Mouse (Mus musculus) adrenal gland, postnatal 14 days (tissue): Measurements from ENCODE around the gene Fcer1g. TPM values are rescaled to one million over a fixed set of nuclear protein-coding genes. Genes with fewer than 3 reads are reported as not detected.
"Not testable (repeated sequence)": the region's sequence is repeated elsewhere in the genome, so short reads cannot be mapped to it uniquely, and the experiment has no call there.

Experiments used
- DNase-seq: peaks from one replicate; pipeline ENCODE4 v3.0.0; 2021; ENCODE audit warnings: mixed read lengths
- total RNA-seq: library from RNA; stranded (reverse); gene quantifications from 2 replicates; pipeline ENCODE4 v1.2.3, GENCODE M21; 2021

The Fcer1g gene
- total RNA-seq, 1 experiment from 2014 or later, result 13.4 TPM

- DNase-seq, result not testable (repeated sequence)
Measured at GRCm38 (mm10) chr1:171241952-171242351, 7.8 kb upstream of the Fcer1g start.

GRCm38 (mm10) chr1:171240911-171241310 is 6.7 kb upstream of the Fcer1g start:
- peak; percentile 40 for DNase-seq

GRCm38 (mm10) chr1:171239992-171240744 is 6.0 kb upstream of the Fcer1g start:
- peak; percentile 78 for DNase-seq

- peak; percentile 85 for DNase-seq
Measured at GRCm38 (mm10) chr1:171238463-171238862, 4.3 kb upstream of the Fcer1g start.

GRCm38 (mm10) chr1:171237438-171237837 is 3.3 kb upstream of the Fcer1g start:
- no peak for DNase-seq

GRCm38 (mm10) chr1:171235791-171236190 is 1.6 kb upstream of the Fcer1g start:
- DNase-seq, result no peak

GRCm38 (mm10) chr1:171234538-171234937 is 373 bp upstream of the Fcer1g start:
- DNase-seq, result no peak

- DNase-seq, result peak; percentile 44
Measured at GRCm38 (mm10) chr1:171232800-171233730, 1.1 kb downstream of the Fcer1g start.

- DNase-seq, result no peak
Measured at GRCm38 (mm10) chr1:171232348-171232747, 1.8 kb downstream of the Fcer1g start.

- no peak for DNase-seq
Measured at GRCm38 (mm10) chr1:171231844-171232243, 2.3 kb downstream of the Fcer1g start.

GRCm38 (mm10) chr1:171230215-171230614 is 4.0 kb downstream of the Fcer1g start:
- no peak for DNase-seq

- no peak for DNase-seq
Measured at GRCm38 (mm10) chr1:171229750-171230149, 4.4 kb downstream of the Fcer1g start.

GRCm38 (mm10) chr1:171227879-171228278 is 6.3 kb downstream of the Fcer1g start:
- DNase-seq, result no peak

- no peak for DNase-seq
Measured at GRCm38 (mm10) chr1:171226780-171227179, 7.4 kb downstream of the Fcer1g start.

GRCm38 (mm10) chr1:171224857-171225256 is 9.3 kb downstream of the Fcer1g start, which contains the start of gene Apoa2:
Gene Apoa2 (plus strand): TSS chr1:171225054.
- DNase-seq, result no peak

GRCm38 (mm10) chr1:171223796-171224195 is 10.4 kb downstream of the Fcer1g start:
- peak; percentile 78 for DNase-seq

- DNase-seq, result no peak
Measured at GRCm38 (mm10) chr1:171223168-171223567, 11.0 kb downstream of the Fcer1g start.

GRCm38 (mm10) chr1:171222238-171223155 is 11.7 kb downstream of the Fcer1g start, which contains the start of gene Tomm40l:
Gene Tomm40l (minus strand): TSS chr1:171222514.
- DNase-seq, result peak; percentile 95

- no peak for DNase-seq
Measured at GRCm38 (mm10) chr1:171221281-171222193, 12.6 kb downstream of the Fcer1g start.

- peak; percentile 92 for DNase-seq
Measured at GRCm38 (mm10) chr1:171220871-171221270, 13.3 kb downstream of the Fcer1g start.
